Mouse (Mus musculus): ENCODE measurements at regions not wholly inside any gene's neighbourhood (a gene's known extent, or its start where the extent isn't known, plus 50 kb on each side); places are given as distances from the start of the nearest gene placed in this dataset.

DNA sequence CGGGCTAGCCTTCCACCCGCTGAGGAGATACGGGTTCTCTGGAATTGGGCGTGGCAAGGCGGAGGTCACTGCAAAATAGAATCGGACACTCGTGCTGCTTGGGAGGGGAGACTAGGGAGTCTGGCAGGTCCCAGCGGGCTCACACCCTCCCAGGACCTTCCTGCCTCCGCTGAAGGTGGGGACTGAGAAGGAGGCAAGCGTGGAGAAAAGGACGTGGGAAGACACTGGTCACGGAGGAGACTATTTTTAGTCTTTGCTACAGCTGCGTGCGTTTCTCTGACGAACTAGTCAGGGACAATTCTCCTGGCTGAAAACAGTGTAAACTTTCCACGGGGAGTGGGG is 92.5 kb upstream of the Bcor start:
- Histone ChIP-seq H3K4me3 (replicated peaks) (peak overlapping the region; percentile 46), H3K4me1 (ENCODE audit: control insufficient read depth) (peaks cover 5% of the 10 kb centered on the region), H3K36me3 (ENCODE audit: control insufficient read depth) (no peaks in the 10 kb centered on the region), H3K9me3 (ENCODE audit: control insufficient read depth, low read length) (no peaks in the 10 kb centered on the region), H3K27me3 (ENCODE audit: control insufficient read depth) (peaks cover 15% of the 10 kb centered on the region)
- TF ChIP-seq TAL1 (IDR thresholded peaks at IDR 0.05; ENCODE audit: low read length) (no peak), GATA1 (IDR thresholded peaks at IDR 0.05; ENCODE audit: low read length) (no peak)

DNA sequence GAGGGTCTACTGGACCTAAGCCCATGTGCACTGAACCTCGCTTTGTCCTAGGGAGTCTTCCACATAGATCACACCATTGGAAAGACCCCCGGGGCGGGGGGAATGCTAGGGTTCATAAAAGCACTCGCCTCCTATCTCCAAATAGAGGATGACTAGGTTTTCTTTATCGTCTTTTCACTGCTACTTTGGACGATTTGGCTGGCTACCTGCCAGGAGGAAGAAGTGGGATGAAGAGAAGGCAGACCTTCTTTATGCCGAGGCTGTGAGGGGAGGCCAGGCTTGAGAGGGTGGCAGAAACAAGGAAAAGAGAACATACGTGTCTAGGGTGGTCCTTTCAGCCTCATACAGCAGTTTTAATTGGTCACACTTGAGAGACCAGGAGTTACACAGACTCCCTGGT is 96.6 kb upstream of the Bcor start:
- Histone ChIP-seq H3K36me3 (ENCODE audit: control insufficient read depth) (no peaks in the 10 kb centered on the region), H3K27me3 (ENCODE audit: control insufficient read depth) (peaks cover 12% of the 10 kb centered on the region), H3K4me3 (replicated peaks) (no peak overlapping the region), H3K4me1 (ENCODE audit: control insufficient read depth) (peaks cover 5% of the 10 kb centered on the region), H3K9me3 (ENCODE audit: control insufficient read depth, low read length) (no peaks in the 10 kb centered on the region)
- TF ChIP-seq GATA1 (IDR thresholded peaks at IDR 0.05; ENCODE audit: low read length) (no peak), TAL1 (IDR thresholded peaks at IDR 0.05; ENCODE audit: low read length) (no peak)

DNA sequence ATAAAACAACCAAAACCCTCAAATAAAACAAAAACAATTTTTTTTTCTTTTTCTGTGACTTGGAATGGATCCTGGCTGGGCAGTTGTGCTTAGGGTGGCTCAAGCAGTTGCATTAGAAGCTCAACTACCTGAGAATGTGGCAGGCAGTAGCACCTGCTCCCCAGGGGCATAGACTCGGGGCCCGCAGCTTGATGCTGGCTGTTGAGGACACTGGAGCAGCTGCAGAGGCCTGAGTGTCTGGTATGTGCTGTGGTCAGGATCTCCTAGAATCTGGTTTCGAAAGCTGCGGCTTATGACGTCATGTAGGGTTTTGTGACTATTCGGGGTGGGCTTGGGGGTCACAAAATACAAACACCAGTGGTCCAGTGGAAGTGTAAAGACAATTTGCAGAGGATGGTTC is 103.7 kb upstream of the Bcor start:
- Histone ChIP-seq H3K27me3 (ENCODE audit: control insufficient read depth) (no peaks in the 10 kb centered on the region), H3K36me3 (ENCODE audit: control insufficient read depth) (no peaks in the 10 kb centered on the region)

DNA sequence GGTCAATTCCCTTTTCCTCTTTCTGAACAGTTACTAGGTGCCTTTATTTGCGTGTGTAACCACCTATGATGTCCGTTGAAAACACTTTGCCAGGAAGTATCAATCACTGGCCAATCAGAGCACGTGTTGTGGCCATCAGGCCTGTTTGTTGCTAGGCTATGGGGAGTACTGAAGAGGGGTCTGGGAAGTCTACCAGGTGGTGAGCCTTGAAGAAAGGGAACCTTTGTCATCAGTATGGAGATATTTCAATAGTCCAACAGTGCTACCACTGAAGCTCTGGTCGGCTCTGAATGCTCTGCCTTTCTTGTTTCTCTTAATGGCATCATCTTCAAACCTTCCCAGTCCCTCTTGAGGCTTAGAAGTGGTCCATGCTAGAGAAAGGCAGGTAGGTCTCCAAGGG is 124.6 kb upstream of the Bcor start:
- no peaks in the 10 kb centered on the region for H3K9me3 ChIP-seq (ENCODE audit: control insufficient read depth, low read length)
- no peak overlapping the region for H3K4me3 ChIP-seq (replicated peaks)
- H3K4me1 ChIP-seq (ENCODE audit: control insufficient read depth) = peaks cover 4% of the 10 kb centered on the region; the same call in 1 of the 2 replicates
- TF ChIP-seq TAL1 (IDR thresholded peaks at IDR 0.05; ENCODE audit: low read length) = no peak
- TF ChIP-seq GATA1 (IDR thresholded peaks at IDR 0.05; ENCODE audit: low read length) = no peak
- no peaks in the 10 kb centered on the region for H3K36me3 ChIP-seq (ENCODE audit: control insufficient read depth)
- peaks cover 23% of the 10 kb centered on the region for H3K27me3 ChIP-seq (ENCODE audit: control insufficient read depth)

More for the DNA sequence above, 103.7 kb upstream of the Bcor start:
- no peak for TF ChIP-seq GATA1 (IDR thresholded peaks at IDR 0.05; ENCODE audit: low read length)
- TF ChIP-seq TAL1 (IDR thresholded peaks at IDR 0.05; ENCODE audit: low read length) = no peak
- H3K4me3 ChIP-seq (replicated peaks) = no peak overlapping the region
- H3K9me3 ChIP-seq (ENCODE audit: control insufficient read depth, low read length) = no peaks in the 10 kb centered on the region
- H3K4me1 ChIP-seq (ENCODE audit: control insufficient read depth) = no peaks in the 10 kb centered on the region

DNA sequence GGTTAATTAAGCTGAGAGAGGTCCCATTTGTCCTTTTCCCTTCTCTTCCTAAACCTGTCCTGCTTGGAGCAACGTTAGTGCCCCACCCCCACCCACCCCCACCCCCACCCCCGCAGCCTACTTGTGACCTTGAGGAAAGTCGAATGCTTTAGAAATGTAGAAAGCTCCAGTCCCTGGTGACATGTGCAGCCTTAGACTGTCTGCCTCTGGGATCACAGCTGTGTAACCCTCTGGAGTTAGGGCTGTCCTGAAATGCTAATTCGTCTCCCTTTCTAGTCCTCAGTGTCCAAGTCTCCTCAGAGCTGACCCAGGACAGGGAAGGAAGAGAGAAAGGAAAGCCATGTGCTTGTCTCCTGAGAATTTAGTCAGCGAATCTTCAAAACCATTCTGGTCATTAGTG is 125.0 kb upstream of the Bcor start:
- H3K4me1 ChIP-seq (ENCODE audit: control insufficient read depth) = peaks cover 4% of the 10 kb centered on the region; the same call in 1 of the 2 replicates
- no peak overlapping the region for H3K4me3 ChIP-seq (replicated peaks)
- H3K9me3 ChIP-seq (ENCODE audit: control insufficient read depth, low read length) = no peaks in the 10 kb centered on the region
- no peak for TF ChIP-seq TAL1 (IDR thresholded peaks at IDR 0.05; ENCODE audit: low read length)
- TF ChIP-seq GATA1 (IDR thresholded peaks at IDR 0.05; ENCODE audit: low read length) = no peak
- H3K27me3 ChIP-seq (ENCODE audit: control insufficient read depth) = peaks cover 23% of the 10 kb centered on the region
- no peaks in the 10 kb centered on the region for H3K36me3 ChIP-seq (ENCODE audit: control insufficient read depth)

DNA sequence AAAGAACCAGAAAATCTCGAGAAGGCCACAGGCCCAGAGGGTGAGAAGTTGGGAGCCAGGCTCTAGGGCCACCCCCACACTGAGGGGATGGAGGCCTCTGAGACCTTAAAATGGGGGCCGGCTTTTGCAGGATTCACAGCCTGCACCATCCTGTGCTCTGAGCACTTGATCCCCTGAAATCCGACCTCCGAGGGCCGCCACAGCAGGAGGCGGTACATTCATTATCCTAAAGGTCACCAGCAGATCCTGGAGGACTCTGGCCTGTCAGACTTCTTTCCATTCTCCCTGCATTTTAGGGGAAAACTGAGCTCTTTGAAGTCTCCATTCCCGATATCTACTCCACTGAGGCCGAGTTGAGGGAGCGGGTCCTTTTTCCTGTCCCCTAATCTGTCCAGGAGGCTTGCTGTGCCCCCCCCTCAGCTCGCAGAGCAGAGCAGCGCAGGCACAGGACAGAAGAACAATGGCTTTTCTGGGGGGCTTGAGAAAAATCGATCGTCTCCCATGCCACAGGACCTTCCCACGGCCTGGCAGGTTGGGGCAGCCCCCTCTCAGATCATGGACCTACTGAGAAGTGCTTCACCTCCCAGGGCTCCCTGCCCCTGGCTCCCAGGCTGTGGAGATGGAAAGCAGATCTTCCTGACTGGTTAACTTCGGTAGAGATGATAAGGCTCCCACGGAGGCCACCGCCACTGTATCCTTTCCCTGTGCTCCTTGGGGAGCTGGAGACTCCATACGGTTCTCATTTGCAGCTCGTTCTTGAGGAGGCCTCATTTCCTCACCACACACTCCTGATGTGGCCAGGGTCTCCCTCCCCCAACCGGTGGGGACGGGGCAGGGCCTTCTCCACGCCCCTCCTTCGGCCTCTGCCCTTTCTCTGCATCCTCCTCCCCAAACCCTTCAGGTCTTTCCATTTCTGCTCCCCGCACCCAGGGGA is 126.1 kb upstream of the Bcor start:
- Histone ChIP-seq H3K27me3 (ENCODE audit: control insufficient read depth) (peaks cover 23% of the 10 kb centered on the region), H3K9me3 (ENCODE audit: control insufficient read depth, low read length) (no peaks in the 10 kb centered on the region), H3K4me3 (replicated peaks) (no peak overlapping the region), H3K4me1 (ENCODE audit: control insufficient read depth) (peaks cover 4% of the 10 kb centered on the region; the same call in 1 of the 2 replicates), H3K36me3 (ENCODE audit: control insufficient read depth) (no peaks in the 10 kb centered on the region)
- no peak for TF ChIP-seq TAL1 (IDR thresholded peaks at IDR 0.05; ENCODE audit: low read length)
- TF ChIP-seq GATA1 (IDR thresholded peaks at IDR 0.05; ENCODE audit: low read length) = no peak

DNA sequence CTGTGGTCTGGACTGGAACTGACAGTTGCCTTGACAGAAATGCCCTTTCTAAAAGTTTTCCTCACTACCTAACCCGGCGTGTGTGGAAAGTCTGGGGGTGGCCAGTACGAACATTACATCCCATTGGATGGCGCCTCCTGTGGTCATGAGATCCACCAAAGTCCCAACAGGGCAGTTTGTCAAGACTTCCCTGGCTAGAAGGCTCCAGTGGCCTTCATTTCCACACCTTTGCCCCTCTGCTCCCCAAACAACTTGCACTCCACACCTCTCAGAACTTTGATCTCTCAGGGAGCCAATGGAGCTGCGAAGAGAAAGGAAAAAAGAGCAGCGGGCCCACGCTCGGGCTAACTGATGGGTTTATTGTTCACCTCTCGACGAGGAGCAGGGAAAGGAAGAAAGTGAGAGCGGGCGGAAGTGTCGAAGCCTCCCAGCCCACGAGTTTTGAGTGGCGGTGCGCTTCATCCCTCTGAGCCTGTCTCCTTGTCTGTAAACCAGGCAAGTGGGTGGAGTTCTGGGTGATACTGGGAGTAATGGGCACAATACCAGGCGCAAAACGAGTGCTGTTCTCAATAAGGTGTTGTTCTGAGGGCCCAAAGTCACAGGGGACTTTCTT is 126.9 kb upstream of the Bcor start:
- Histone ChIP-seq H3K27me3 (ENCODE audit: control insufficient read depth) (peaks cover 23% of the 10 kb centered on the region), H3K4me1 (ENCODE audit: control insufficient read depth) (peaks cover 4% of the 10 kb centered on the region; the same call in 1 of the 2 replicates)
- TF ChIP-seq TAL1 (IDR thresholded peaks at IDR 0.05; ENCODE audit: low read length) (no peak), GATA1 (IDR thresholded peaks at IDR 0.05; ENCODE audit: low read length) (no peak)

DNA sequence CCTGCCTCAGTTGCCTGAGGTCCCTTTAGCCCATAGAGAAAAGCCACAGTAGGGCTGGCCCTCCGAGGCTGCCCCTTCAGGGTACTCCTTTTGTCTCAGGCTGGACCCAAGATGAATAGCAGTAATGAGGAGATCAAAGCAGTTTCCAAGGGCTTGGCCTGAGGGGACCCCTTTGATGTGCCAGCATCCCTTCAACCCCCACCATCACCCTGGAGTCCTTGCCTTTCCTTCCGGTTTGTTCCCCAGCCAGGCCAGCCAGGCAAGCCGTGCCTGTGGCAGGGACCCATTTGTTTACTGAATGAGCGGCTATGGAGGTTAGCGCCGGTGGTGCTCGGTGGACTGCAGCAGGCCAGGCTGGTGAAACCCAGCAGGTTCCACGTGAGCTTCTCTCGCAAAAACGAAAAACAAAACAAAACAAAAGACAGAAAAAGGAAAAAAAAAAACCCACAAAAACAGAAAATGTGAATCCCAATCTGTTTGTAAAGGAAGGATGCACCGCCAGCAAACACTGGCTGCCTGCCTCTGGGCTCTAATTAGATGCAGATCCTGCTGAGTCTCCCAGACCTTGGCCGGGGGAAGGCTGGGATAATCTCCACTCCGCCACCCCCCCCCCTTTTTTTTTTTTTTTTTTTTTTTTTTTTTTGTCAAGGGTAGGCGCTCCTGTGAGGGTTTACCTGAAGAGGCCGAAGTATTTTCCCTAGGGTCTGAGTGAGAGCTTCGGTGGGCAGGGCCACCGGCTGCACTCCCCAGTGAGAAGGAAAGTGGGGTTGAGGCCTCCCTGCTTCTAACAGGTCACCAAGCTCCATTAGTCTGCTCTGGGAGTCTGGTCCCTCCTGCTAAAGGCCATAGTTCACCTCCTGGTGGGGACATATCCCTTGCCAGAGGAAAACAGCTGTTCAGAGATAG is 127.8 kb upstream of the Bcor start:
- Histone ChIP-seq H3K9me3 (ENCODE audit: control insufficient read depth, low read length) (no peaks in the 10 kb centered on the region), H3K36me3 (ENCODE audit: control insufficient read depth) (no peaks in the 10 kb centered on the region)

More for the DNA sequence above, 126.9 kb upstream of the Bcor start:
- Histone ChIP-seq H3K9me3 (ENCODE audit: control insufficient read depth, low read length) (no peaks in the 10 kb centered on the region), H3K4me3 (replicated peaks) (no peak overlapping the region), H3K36me3 (ENCODE audit: control insufficient read depth) (no peaks in the 10 kb centered on the region)

More for the DNA sequence above, 127.8 kb upstream of the Bcor start:
- TF ChIP-seq GATA1 (IDR thresholded peaks at IDR 0.05; ENCODE audit: low read length) (no peak), TAL1 (IDR thresholded peaks at IDR 0.05; ENCODE audit: low read length) (no peak)
- Histone ChIP-seq H3K4me1 (ENCODE audit: control insufficient read depth) (peaks cover 4% of the 10 kb centered on the region; the same call in 1 of the 2 replicates), H3K4me3 (replicated peaks) (no peak overlapping the region), H3K27me3 (ENCODE audit: control insufficient read depth) (peaks cover 20% of the 10 kb centered on the region)

Data from erythroblast, embryonic 14.5 days (primary cell).